Mouse (Mus musculus): Measurements from ENCODE around the gene Ccm2.

GRCm38 (mm10) chr11:6523662-6524088 lies 23.0 kb upstream of the Ccm2 start:
- no peak for TF ChIP-seq CTCF (IDR thresholded peaks at IDR 0.05; ENCODE audit: control insufficient read depth, insufficient read depth, insufficient replicate concordance, low read depth, low read length)
- TF ChIP-seq POLR2A (IDR thresholded peaks at IDR 0.05; ENCODE audit: control insufficient read depth, low read depth, low read length), result no peak
